Mouse (Mus musculus) T-cell, adult 66 days (primary cell): Measurements from ENCODE around the gene Map6d1. TPM values are rescaled to one million over a fixed set of nuclear protein-coding genes. Genes with fewer than 3 reads are reported as not detected.

Experiments used
- total RNA-seq, 2 experiments: library from RNA; stranded (reverse); gene quantifications; 3 replicates in 1 of 2; 4 replicates in 1 of 2; pipeline ENCODE4 v1.2.4; 2023

Gene Map6d1
- total RNA-seq: not detected

DNA sequence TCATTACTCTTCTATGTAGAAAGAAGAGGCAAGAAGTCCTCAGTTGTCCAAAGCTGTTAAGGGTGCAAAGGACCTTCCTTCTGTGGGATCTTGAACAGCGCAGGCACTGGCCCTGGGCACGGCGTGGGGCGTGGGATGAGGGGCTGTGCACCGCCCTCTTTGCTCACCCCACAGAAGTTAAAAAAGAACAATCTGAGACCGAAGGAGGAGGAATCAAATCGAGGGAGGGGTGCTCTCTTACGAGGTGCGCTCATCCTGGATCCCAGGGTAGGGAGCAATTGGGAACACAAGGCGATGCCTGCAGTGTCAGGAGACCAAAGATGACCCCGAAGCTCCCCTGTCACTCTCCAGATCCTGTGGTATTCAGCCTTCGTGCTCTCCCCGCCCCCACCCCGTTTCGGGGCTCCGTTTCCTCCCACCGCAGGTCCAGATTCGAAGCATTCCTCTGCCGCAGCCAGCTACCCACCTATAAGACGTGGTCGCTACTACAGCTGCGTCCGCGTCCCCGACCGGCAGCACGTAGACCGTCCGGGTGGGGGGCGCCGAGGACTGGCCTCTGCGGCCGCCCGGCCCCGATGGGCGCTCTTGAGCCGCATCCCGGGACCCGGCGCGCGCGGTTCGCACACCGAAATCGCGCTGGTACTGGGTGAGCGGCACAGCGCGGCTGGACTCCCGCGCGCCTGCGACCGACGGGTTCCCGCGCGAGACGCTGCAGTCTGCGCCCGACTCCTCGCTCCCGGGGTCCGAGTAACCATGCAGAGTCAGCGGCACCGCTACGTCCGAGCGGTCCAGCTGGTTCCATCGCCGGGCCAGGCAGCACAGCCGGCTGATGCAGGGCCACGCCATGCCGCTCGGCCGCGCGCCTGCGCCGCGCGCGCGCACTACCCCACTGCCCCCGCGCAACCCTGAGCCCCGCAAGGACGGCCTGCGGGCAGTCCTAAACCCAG is at the start of gene Map6d1:
TSS of gene Map6d1 (minus strand) at position 891 of the 947 bp plus-strand sequence.

Other genes with a start within 250 kb of the Map6d1 start
- 100 to 1,000 TPM; 137 to 138 TPM for gene Klhl24, start 143.8 kb downstream of the Map6d1 start, total RNA-seq
- gene Yeats2, start 100.3 kb downstream of the Map6d1 start, total RNA-seq: 10 to 100 TPM; 82.0 to 87.2 TPM
- gene Parl, start 61.0 kb upstream of the Map6d1 start, total RNA-seq: 10 to 100 TPM; 68.3 to 70.2 TPM
- gene Cyp2ab1, start 84.0 kb upstream of the Map6d1 start, total RNA-seq: under 1 TPM; 0.27 to 0.70 TPM
- 10 to 100 TPM; 74.4 to 79.5 TPM for gene Abcc5, start 185.0 kb upstream of the Map6d1 start, total RNA-seq